Mouse (Mus musculus) c-Kit-negative CD71-positive TER-119-positive erythroid progenitor cells, embryonic 14.5 days (primary cell): ENCODE measurements around the gene Zdhhc21.

Experiments used
- DNase-seq: peaks from one replicate; pipeline ENCODE4 v3.0.0-alpha.2; 2013; ENCODE audit warnings: low read depth, low spot score

The Zdhhc21 gene

GRCm38 (mm10) chr4:82864974-82865699 is 5.4 kb upstream of the Zdhhc21 start:
- no peak for DNase-seq

- no peak for DNase-seq
Observed at GRCm38 (mm10) chr4:82863316-82863715, 3.6 kb upstream of the Zdhhc21 start.

GRCm38 (mm10) chr4:82861451-82861850 is 1.7 kb upstream of the Zdhhc21 start:
- DNase-seq = no peak

- no peak for DNase-seq
Observed at GRCm38 (mm10) chr4:82860566-82860965, 808 bp upstream of the Zdhhc21 start.

GRCm38 (mm10) chr4:82858431-82859010 is 1.2 kb downstream of the Zdhhc21 start:
- DNase-seq = no peak

GRCm38 (mm10) chr4:82856986-82857385 is 2.8 kb downstream of the Zdhhc21 start:
- no peak for DNase-seq

- DNase-seq = no peak
Observed at GRCm38 (mm10) chr4:82853809-82854208, 5.9 kb downstream of the Zdhhc21 start.

GRCm38 (mm10) chr4:82848552-82849234 is 11.1 kb downstream of the Zdhhc21 start:
- DNase-seq = no peak

GRCm38 (mm10) chr4:82837526-82838240 is 22.1 kb downstream of the Zdhhc21 start:
- no peak for DNase-seq

GRCm38 (mm10) chr4:82831155-82831554 is 28.6 kb downstream of the Zdhhc21 start:
- no peak for DNase-seq

GRCm38 (mm10) chr4:82829429-82829828 is 30.3 kb downstream of the Zdhhc21 start:
- DNase-seq = no peak

- no peak for DNase-seq
Observed at GRCm38 (mm10) chr4:82827001-82827400, 32.8 kb downstream of the Zdhhc21 start.

GRCm38 (mm10) chr4:82817833-82818232 is 41.9 kb downstream of the Zdhhc21 start:
- no peak for DNase-seq

- DNase-seq = no peak
Observed at GRCm38 (mm10) chr4:82816351-82816750, 43.4 kb downstream of the Zdhhc21 start.

- no peak for DNase-seq
Observed at GRCm38 (mm10) chr4:82815296-82815695, 44.5 kb downstream of the Zdhhc21 start.

- DNase-seq = no peak
Observed at GRCm38 (mm10) chr4:82813356-82813755, 46.4 kb downstream of the Zdhhc21 start.

- no peak for DNase-seq
Observed at GRCm38 (mm10) chr4:82807811-82808210, 51.9 kb downstream of the Zdhhc21 start.

GRCm38 (mm10) chr4:82806176-82806757 is 53.5 kb downstream of the Zdhhc21 start:
- no peak for DNase-seq

GRCm38 (mm10) chr4:82804019-82804418 is 55.7 kb downstream of the Zdhhc21 start:
- DNase-seq = no peak

- no peak for DNase-seq
Observed at GRCm38 (mm10) chr4:82793608-82794007, 66.2 kb downstream of the Zdhhc21 start.

- no peak for DNase-seq
Observed at GRCm38 (mm10) chr4:82792906-82793580, 66.7 kb downstream of the Zdhhc21 start.
